Mouse (Mus musculus) E14TG2a.4 (cell line): ENCODE data around the gene Rabepk.
"Not testable (repeated sequence)": the region's sequence is repeated elsewhere in the genome, so short reads cannot be mapped to it uniquely, and the experiment has no call there.

Source experiments
- CTCF ChIP-seq: conservative IDR thresholded peaks from 2 replicates; pipeline ENCODE4 v1.5.1; 2014; ENCODE audit warnings: low read length
- NANOG ChIP-seq: IDR thresholded peaks from 2 replicates; pipeline ENCODE4 v1.6.1; 2014; ENCODE audit warnings: borderline replicate concordance, low read length, mixed read lengths

GRCm38 (mm10) chr2:34832766-34833457 lies 33.2 kb upstream of the Rabepk start, which contains the start of gene Gm34653:
- not testable (repeated sequence) for TF ChIP-seq CTCF, NANOG
